Mouse (Mus musculus) midbrain, embryonic 11.5 days (tissue): ENCODE measurements around the gene Mlst8. TPM values are rescaled to one million over a fixed set of nuclear protein-coding genes. Genes with fewer than 3 reads are reported as not detected.
"Not testable (repeated sequence)": the region's sequence is repeated elsewhere in the genome, so short reads cannot be mapped to it uniquely, and the experiment has no call there.

ENCODE experiments used
- ATAC-seq: fragments of 200-750 bp; cut with Nextera tagmentation; 2 replicates; pipeline ENCODE4 v1.8.0; 2017; ENCODE audit warnings: moderate TSS enrichment, moderate library complexity; ENCODE audit not compliant: low FRiP score
- DNase-seq: peaks from one replicate; pipeline ENCODE4 v3.0.0; 2015; ENCODE audit warnings: low spot score; ENCODE audit errors: missing footprints
- H3K27ac ChIP-seq: fragments of 300-500 bp; sonication (generic); 2 replicates; pipeline ENCODE4 v1.5.1; 2014; ENCODE audit warnings: low read depth, low read length
- H3K27me3 ChIP-seq: fragments of 300-500 bp; sonication (generic); 2 replicates; pipeline ENCODE4 v1.6.1; 2014; ENCODE audit warnings: mild to moderate bottlenecking, low read length, moderate library complexity, mixed read lengths; ENCODE audit not compliant: control insufficient read depth, insufficient read depth
- H3K36me3 ChIP-seq: fragments of 300-500 bp; sonication (generic); 2 replicates; pipeline ENCODE4 v1.6.1; 2014; ENCODE audit warnings: mild to moderate bottlenecking, low read length, moderate library complexity, mixed read lengths; ENCODE audit not compliant: control insufficient read depth, insufficient read depth
- H3K4me1 ChIP-seq: fragments of 300-500 bp; sonication (generic); 2 replicates; pipeline ENCODE4 v1.6.1; 2014; ENCODE audit warnings: low read length; ENCODE audit not compliant: control insufficient read depth, insufficient read depth
- H3K4me2 ChIP-seq: fragments of 300-500 bp; sonication (generic); 2 replicates; pipeline ENCODE4 v1.6.1; 2014; ENCODE audit warnings: mild to moderate bottlenecking, moderate library complexity
- H3K4me3 ChIP-seq: fragments of 300-500 bp; sonication (generic); 2 replicates; pipeline ENCODE4 v1.5.1; 2014; ENCODE audit warnings: low read depth, low read length
- H3K9ac ChIP-seq: fragments of 300-500 bp; sonication (generic); 2 replicates; pipeline ENCODE4 v1.6.1; 2014; ENCODE audit warnings: low read length
- H3K9me3 ChIP-seq: fragments of 300-500 bp; sonication (generic); 2 replicates; pipeline ENCODE4 v1.6.1; 2016; ENCODE audit warnings: low read length; ENCODE audit not compliant: control insufficient read depth
- WGBS: fragments of 180-500 bp; shearing (Covaris S2); extraction: QIAGEN DNeasy Blood & Tissue Kit; methylation state at CpG from one replicate; pipeline ENCODE4 v1.1.7; 2014; 5-methylcytosine and 5-hydroxymethylcytosine counted together
- polyA plus RNA-seq: library from polyadenylated mRNA; unstranded; fragments of >200 nt; fragmentation: Nextera tagmentation; extraction: Ambion mirVana; gene quantifications from 2 replicates; pipeline ENCODE4 v1.2.1, GENCODE M21; 2014

Gene Mlst8
- polyA plus RNA-seq, 1 experiment from 2014 or later, result 30.3 TPM

- not testable (repeated sequence) for H3K4me3 ChIP-seq, H3K9ac ChIP-seq, H3K4me2 ChIP-seq, H3K4me1 ChIP-seq, ATAC-seq, DNase-seq, H3K9me3 ChIP-seq, H3K27ac ChIP-seq, H3K27me3 ChIP-seq
- WGBS, result 92% methylated on average over 5 of the region's 8 CpGs
- peaks cover 34% of the 10 kb centered on the region for H3K36me3 ChIP-seq
These were observed 53.6 kb downstream of the Mlst8 start for GRCm38 (mm10) chr17:24425326-24425725.

GRCm38 (mm10) chr17:24424489-24424888, 54.4 kb downstream of the Mlst8 start:
- no peak overlapping the region for H3K9ac ChIP-seq
- 92% methylated on average over 5 of the region's 5 CpGs for WGBS
- no peaks in the 10 kb centered on the region for H3K27me3 ChIP-seq
- H3K9me3 ChIP-seq, result no peaks in the 10 kb centered on the region
- H3K36me3 ChIP-seq, result peaks cover 40% of the 10 kb centered on the region
- no peak overlapping the region for H3K4me2 ChIP-seq
- peaks cover 5% of the 10 kb centered on the region; the same call in 1 of the 2 replicates for H3K4me1 ChIP-seq
- no peak overlapping the region for H3K4me3 ChIP-seq
- DNase-seq (peak; percentile 62), ATAC-seq (no peak)
- H3K27ac ChIP-seq, result no peak overlapping the region

Other genes with a start within 250 kb of the Mlst8 start
- gene Ccnf, start 227.6 kb downstream of the Mlst8 start, polyA plus RNA-seq, result 89.9 and 98.6 TPM in 2 replicates
- 0.06 TPM in 1 of 2 replicates, not detected in the other for gene Abca17, start 128.0 kb downstream of the Mlst8 start, polyA plus RNA-seq
- gene Abca3, start 127.1 kb downstream of the Mlst8 start, polyA plus RNA-seq, result 11.6 and 12.2 TPM in 2 replicates
- 379 and 380 TPM in 2 replicates for gene Rnps1, start 64.5 kb downstream of the Mlst8 start, polyA plus RNA-seq
- 59.5 and 66.3 TPM in 2 replicates for gene Eci1, start 52.4 kb downstream of the Mlst8 start, polyA plus RNA-seq
- 1.7 and 2.1 TPM in 2 replicates for gene Dnase1l2, start 36.0 kb downstream of the Mlst8 start, polyA plus RNA-seq
- 10.2 and 14.7 TPM in 2 replicates for gene E4f1, start 8.8 kb downstream of the Mlst8 start, polyA plus RNA-seq
- gene Pgp, start 8.7 kb downstream of the Mlst8 start, polyA plus RNA-seq, result 60.6 and 67.6 TPM in 2 replicates
- 0.32 TPM in 1 of 2 replicates, not detected in the other for gene Bricd5, start 5.2 kb downstream of the Mlst8 start, polyA plus RNA-seq
- 5.5 and 6.2 TPM in 2 replicates for gene Caskin1, start 9.5 kb upstream of the Mlst8 start, polyA plus RNA-seq
- 67.1 and 80.8 TPM in 2 replicates for gene Traf7, start 48.9 kb upstream of the Mlst8 start, polyA plus RNA-seq
- 1.8 and 2.2 TPM in 2 replicates for gene Rab26, start 55.1 kb upstream of the Mlst8 start, polyA plus RNA-seq
- 11.9 and 18.5 TPM in 2 replicates for gene Pkd1, start 70.8 kb upstream of the Mlst8 start, polyA plus RNA-seq
- 50.6 and 57.6 TPM in 2 replicates for gene Tsc2, start 153.6 kb upstream of the Mlst8 start, polyA plus RNA-seq
- gene Nthl1, start 153.6 kb upstream of the Mlst8 start, polyA plus RNA-seq, result 14.4 and 18.4 TPM in 2 replicates
- 36.1 and 36.4 TPM in 2 replicates for gene Slc9a3r2, start 171.2 kb upstream of the Mlst8 start, polyA plus RNA-seq
- not detected in 2 replicates for gene Npw, start 179.4 kb upstream of the Mlst8 start, polyA plus RNA-seq
- gene Zfp598, start 190.6 kb upstream of the Mlst8 start, polyA plus RNA-seq, result 23.5 and 24.9 TPM in 2 replicates
- gene Syngr3, start 210.9 kb upstream of the Mlst8 start, polyA plus RNA-seq, result 12.7 and 13.4 TPM in 2 replicates
- gene Gfer, start 217.1 kb upstream of the Mlst8 start, polyA plus RNA-seq, result 54.8 and 59.6 TPM in 2 replicates
- 0.97 and 1.5 TPM in 2 replicates for gene Noxo1, start 217.2 kb upstream of the Mlst8 start, polyA plus RNA-seq
- 91.0 and 97.5 TPM in 2 replicates for gene Tbl3, start 228.6 kb upstream of the Mlst8 start, polyA plus RNA-seq
- 0.22 TPM in 1 of 2 replicates, not detected in the other for gene Rnf151, start 239.0 kb upstream of the Mlst8 start, polyA plus RNA-seq
- 1,270 and 1,392 TPM in 2 replicates for gene Rps2, start 239.0 kb upstream of the Mlst8 start, polyA plus RNA-seq
- 198 and 210 TPM in 2 replicates for gene Ndufb10, start 245.4 kb upstream of the Mlst8 start, polyA plus RNA-seq
- not detected in 2 replicates for gene Rpl3l, start 248.7 kb upstream of the Mlst8 start, polyA plus RNA-seq